Mouse (Mus musculus) embryo, embryonic 9.5 days (tissue): Measurements from ENCODE around the gene Mdga1.
A peak's percentile ranks its signal among the peaks of the same experiment; 100 is the strongest.

Source experiments
- DNase-seq: peaks from one replicate; pipeline ENCODE4 v3.0.0-alpha.2; 2017; ENCODE audit errors: extremely low spot score

The Mdga1 gene

DNA sequence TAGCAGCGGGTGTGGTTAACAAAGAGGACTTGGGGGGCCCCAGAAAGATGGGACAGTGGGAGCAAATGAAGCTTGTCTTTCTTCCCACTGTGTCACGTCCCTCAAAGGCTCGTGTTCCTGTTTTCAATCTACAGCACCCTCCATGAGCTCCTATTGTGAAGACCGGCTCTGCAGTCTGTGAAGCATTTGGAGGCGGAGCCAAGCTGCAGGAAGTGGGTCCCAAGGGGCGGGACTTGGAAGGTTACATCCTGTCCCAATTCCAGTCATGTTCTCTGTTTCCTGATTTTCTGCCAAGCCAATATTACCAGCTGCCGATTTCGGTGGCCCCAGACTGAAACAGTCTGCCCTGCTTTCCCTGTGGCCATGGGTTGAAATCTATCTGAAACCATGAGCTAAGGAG, 11.7 kb upstream of the Mdga1 start:
- DNase-seq = no peak

GRCm38 (mm10) chr17:29979841-29980240, 10.0 kb upstream of the Mdga1 start:
- DNase-seq = no peak

GRCm38 (mm10) chr17:29979020-29979419, 9.1 kb upstream of the Mdga1 start:
- no peak for DNase-seq

DNA sequence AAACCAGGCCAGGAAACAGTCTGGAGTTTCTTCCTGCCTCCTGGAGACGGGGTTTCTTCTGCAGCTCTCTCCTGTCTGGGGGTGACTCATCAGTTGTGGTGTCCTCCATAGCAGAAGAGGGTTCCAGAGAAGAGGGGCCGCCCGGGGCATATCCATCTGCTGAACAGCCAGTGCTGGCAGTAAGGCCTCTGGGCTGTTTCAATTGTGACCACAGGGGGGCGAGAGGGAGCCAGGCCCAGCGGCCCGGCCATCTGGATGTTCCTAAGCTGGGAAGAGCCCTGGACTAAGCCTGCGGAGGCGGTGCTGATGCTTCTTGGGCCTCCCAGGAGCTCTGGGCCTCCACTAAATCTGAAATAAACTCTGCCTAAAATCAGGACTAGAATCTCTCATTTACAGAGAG, 5.8 kb upstream of the Mdga1 start:
- DNase-seq = peak; percentile 86

DNA sequence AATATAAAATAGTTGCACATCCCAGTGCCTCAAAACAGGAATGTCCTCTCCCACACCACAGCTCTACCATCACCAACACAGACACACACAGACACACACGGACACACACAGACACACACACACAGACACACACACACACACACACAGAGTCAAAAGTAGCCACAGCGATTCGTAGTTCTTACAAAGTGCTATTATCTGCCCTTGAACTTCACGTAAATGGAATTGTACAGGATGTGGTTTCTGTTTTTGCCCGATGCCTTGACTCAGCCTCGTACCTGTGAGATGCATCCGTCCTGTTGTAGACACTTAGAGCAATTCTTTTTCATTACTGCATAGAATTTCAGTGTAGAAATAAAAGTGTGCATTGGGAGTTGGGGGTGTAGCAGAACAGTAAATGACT, 3.3 kb upstream of the Mdga1 start:
- DNase-seq = no peak

- DNase-seq = no peak
These were observed 2.0 kb upstream of the Mdga1 start for GRCm38 (mm10) chr17:29971761-29972432.

- no peak for DNase-seq
These were observed 4.4 kb downstream of the Mdga1 start for GRCm38 (mm10) chr17:29965506-29965905.

DNA sequence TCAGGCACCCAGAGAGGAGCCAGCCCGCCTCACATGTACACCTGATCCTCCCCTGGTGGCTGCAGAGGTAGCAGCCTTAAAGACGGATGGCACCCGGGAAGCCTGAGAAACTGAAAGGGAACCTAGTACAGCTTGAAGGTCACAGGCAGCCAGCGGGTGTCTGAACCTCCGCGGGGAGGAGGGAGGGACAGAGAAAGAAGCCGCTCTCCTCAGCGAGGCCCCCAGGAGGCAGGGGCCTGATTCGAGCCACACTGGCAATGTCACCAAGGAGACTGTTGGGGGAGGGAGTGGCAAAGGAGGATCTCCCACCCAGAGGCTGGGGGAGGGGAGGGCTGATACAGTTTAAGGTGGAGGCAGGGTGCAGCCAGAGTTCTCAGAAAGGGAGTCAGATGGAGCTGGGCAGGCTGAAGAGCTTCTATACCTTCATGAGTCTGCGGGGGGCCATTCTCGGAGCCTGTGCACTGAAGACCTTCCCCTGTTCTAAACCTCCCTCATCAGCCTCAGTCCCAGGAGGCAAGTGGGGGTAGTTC, 6.1 kb downstream of the Mdga1 start:
- DNase-seq = no peak

DNA sequence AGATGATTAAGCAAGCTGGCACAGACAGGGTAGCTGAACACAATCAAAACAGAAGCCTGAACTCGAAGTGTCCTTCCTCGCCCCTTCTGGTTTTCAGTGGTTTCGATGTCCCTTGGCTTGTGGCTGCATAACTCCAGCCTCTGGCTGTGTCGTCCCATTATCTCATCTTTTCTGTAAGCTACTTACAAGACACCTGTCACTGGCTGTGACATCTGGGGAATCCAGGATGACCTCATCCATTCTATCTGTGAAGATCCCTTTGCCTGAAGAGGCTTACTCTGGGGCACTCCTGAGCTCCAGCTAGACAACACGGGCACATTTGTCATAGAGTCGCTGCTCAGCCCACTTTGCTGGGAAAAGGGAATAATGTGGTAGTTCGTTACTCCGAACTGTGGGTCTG, 14.0 kb downstream of the Mdga1 start:
- DNase-seq = no peak

DNA sequence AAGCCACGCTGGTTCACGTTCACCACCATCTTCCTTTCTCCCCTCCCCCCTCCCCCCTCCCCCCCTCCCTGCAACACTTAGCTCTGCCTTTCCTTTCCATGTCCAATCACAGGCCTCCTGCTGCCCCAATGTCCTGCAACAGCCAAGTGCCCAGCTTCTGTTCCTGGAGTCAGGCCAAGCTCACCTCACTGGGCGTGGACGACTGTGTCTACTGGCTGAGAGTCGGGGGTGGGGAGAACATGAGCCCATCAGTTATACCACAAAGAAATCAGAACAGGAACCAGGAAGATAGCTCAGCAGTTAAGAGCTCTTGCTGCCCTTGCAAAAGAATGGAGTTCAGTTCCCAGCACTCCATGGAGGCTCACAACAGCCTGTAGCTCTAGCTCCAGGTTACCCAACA, 15.6 kb downstream of the Mdga1 start:
- DNase-seq = no peak

GRCm38 (mm10) chr17:29951100-29951499, 18.8 kb downstream of the Mdga1 start:
- no peak for DNase-seq

- no peak for DNase-seq
These were observed 19.3 kb downstream of the Mdga1 start for GRCm38 (mm10) chr17:29950574-29950973.

DNA sequence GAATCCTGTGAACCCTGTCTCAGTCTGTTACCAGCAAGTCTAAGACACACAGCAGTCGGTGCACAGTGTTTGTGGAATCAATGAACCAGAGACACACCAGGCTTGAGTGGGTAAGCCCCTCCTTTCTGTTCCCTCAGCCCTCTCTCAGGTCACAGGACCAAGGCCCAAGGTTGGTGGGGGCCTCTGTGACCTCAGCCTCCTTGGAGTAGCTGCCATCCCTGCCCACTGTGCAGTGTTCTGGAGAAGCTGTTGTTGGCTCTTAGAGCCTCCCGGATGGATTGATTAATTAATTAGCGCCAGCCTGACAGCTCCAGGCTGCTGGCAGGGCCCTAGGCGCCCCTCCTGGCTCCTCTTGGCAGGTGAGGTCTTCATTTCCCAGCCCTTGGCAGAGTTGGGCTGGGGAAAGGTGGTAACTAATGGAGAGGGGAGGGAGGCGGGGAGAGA, 22.6 kb downstream of the Mdga1 start:
- no peak for DNase-seq

DNA sequence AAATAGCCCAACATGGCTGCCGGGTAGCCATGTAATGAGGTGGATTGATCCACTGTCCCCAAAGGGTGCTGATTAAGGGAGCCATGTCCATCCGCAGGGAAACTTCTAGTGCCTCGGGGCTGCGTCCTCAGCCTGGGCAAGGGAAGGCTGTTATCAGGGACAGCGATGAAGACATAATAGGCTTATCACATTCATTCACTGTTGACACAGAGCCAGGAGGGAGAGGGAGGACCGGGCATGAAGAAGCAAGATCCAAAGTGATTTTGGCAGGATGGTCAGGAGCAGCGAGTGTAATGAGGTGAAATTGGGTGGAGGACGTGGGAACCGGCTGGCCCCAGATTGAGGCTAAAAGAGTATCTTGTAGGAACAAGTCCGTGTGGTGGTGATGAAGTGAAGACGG, 25.5 kb downstream of the Mdga1 start:
- no peak for DNase-seq

DNA sequence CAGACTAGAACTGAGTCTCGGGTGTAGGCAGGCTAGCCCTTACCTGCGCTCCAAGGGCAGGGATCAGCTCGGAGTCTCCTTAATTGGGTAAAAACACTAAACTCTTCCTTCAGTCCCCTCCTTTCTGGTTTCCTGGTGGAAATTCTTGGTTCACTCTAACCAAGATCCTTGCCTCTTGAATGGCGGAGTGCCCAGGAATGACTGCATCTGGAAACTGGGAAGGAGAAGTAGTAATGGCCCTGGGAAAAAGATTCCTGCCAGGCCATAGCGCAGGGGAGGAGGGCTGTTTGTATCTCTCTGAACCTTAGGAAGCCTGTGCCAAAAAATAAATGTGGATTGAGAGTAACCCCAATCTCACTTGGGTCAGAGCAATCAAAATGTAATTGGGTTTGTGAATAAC, 30.9 kb downstream of the Mdga1 start:
- DNase-seq = no peak

- no peak for DNase-seq
These were observed 32.5 kb downstream of the Mdga1 start for GRCm38 (mm10) chr17:29937350-29937781.

DNA sequence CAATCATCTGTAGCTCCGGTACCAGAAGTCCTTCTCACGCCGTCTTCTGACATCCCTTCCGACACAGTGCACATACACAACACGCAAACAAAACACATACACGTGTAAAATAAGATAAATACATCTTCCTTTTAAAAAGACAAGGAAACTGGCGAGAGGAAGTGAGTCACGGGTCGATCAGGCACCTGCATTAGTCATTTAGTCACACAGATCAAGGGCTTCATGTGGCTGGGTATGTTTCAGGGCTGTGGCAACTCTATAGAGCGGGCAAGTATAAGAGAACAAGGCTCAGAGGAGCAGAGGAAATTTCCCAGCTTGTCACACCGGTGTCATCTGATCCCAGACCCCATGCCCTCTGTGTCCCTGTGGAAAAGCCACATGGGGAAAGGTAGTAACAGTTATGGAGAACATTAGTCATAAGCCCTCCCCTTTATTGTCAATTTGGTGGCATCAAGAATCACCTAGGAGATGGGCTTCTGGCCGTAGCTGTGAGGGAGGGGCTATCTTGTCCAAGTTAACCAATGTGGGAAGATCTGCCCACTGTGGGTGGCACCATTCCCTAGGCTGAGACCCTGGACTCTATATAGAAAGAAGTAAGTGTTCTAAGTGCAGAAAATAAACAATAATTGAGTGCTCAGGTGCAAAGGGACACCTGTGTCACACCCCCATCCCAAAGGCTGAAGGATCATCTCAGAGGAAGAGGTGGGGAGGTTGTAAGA, 35.6 kb downstream of the Mdga1 start:
- no peak for DNase-seq

- no peak for DNase-seq
These were observed 37.1 kb downstream of the Mdga1 start for GRCm38 (mm10) chr17:29932753-29933152.

GRCm38 (mm10) chr17:29931224-29931945, 38.5 kb downstream of the Mdga1 start:
- DNase-seq = no peak

GRCm38 (mm10) chr17:29928751-29929237, 41.1 kb downstream of the Mdga1 start:
- no peak for DNase-seq

GRCm38 (mm10) chr17:29925608-29926606, 44.0 kb downstream of the Mdga1 start:
- no peak for DNase-seq
